Mouse (Mus musculus) limb, embryonic 14.5 days (tissue): Measurements from ENCODE around the gene Ddx23. TPM values are rescaled to one million over a fixed set of nuclear protein-coding genes. Genes with fewer than 3 reads are reported as not detected.

Experiments
- ATAC-seq: fragments of 200-750 bp; cut with Nextera tagmentation; 2 replicates; pipeline ENCODE4 v1.8.0; 2017; ENCODE audit warnings: low read depth, moderate number of reproducible peaks, moderate TSS enrichment; ENCODE audit not compliant: low FRiP score
- DNase-seq: peaks from one replicate; pipeline ENCODE4 v3.0.0-alpha.2; 2015; ENCODE audit warnings: low spot score
- H3K27ac ChIP-seq: fragments of 300-500 bp; sonication (generic); replicated peaks from 2 replicates; pipeline ENCODE4 v1.5.1; 2014; ENCODE audit warnings: low read depth, mild to moderate bottlenecking, low read length, moderate library complexity, mixed read lengths
- H3K27me3 ChIP-seq: fragments of 300-500 bp; sonication (generic); 2 replicates; pipeline ENCODE4 v1.6.1; 2014; ENCODE audit warnings: low read length, mixed read lengths; ENCODE audit not compliant: control insufficient read depth, insufficient read depth
- H3K36me3 ChIP-seq: fragments of 300-500 bp; sonication (generic); 2 replicates; pipeline ENCODE4 v1.6.1; 2014; ENCODE audit warnings: mild to moderate bottlenecking, low read length, moderate library complexity, mixed read lengths; ENCODE audit not compliant: control insufficient read depth, insufficient read depth
- H3K4me1 ChIP-seq: fragments of 300-500 bp; sonication (generic); 2 replicates; pipeline ENCODE4 v1.6.1; 2014; ENCODE audit warnings: antibody characterized with exemption, low read length, mixed read lengths; ENCODE audit not compliant: control insufficient read depth, insufficient read depth
- H3K4me2 ChIP-seq: fragments of 300-500 bp; sonication (generic); replicated peaks from 2 replicates; pipeline ENCODE4 v1.6.1; 2014; ENCODE audit warnings: low read depth, mild to moderate bottlenecking, low read length, moderate library complexity; ENCODE audit not compliant: severe bottlenecking
- H3K4me3 ChIP-seq: fragments of 300-500 bp; sonication (generic); replicated peaks from 2 replicates; pipeline ENCODE4 v1.5.1; 2014; ENCODE audit warnings: low read length
- H3K9ac ChIP-seq: fragments of 300-500 bp; sonication (generic); 2 replicates; pipeline ENCODE4 v1.6.1; 2014; ENCODE audit warnings: mild to moderate bottlenecking, low read depth, low read length, moderate library complexity; ENCODE audit not compliant: severe bottlenecking
- H3K9me3 ChIP-seq: fragments of 300-500 bp; sonication (generic); 2 replicates; pipeline ENCODE4 v1.6.1; 2016; ENCODE audit warnings: low read length; ENCODE audit not compliant: control insufficient read depth
- POLR2A ChIP-seq: fragments of 200-500 bp; IDR thresholded peaks from 2 replicates; pipeline ENCODE4 v1.8.0; 2012; ENCODE audit warnings: inconsistent platforms, mild to moderate bottlenecking, moderate library complexity, borderline replicate concordance; ENCODE audit not compliant: insufficient read depth, insufficient read length; ENCODE audit errors: extremely low read depth
- WGBS: fragments of 180-500 bp; shearing (Covaris S2); extraction: QIAGEN DNeasy Blood & Tissue Kit; methylation state at CpG from one replicate; pipeline ENCODE4 v1.1.7; 2014; 5-methylcytosine and 5-hydroxymethylcytosine counted together
- polyA plus RNA-seq, 2 experiments: library from polyadenylated mRNA; depleted of rRNA in 1 of 2; stranded (reverse) in 1 of 2; unstranded in 1 of 2; fragments of >200 nt; fragmentation: Nextera tagmentation in 1 of 2; extraction: Ambion mirVana in 1 of 2; gene quantifications; 2 replicates each; pipeline versions ENCODE4 v1.2.1 to v1.2.3; 2012 to 2014

Gene Ddx23
- polyA plus RNA-seq, 2 experiments: 22.6 to 54.0 TPM

- ATAC-seq: no peak
- no peak overlapping the region for H3K4me3 ChIP-seq
- H3K4me1 ChIP-seq: peaks cover 6% of the 10 kb centered on the region; the same call in 1 of the 2 replicates
- no peak overlapping the region for H3K9ac ChIP-seq
- no peak for DNase-seq
- no peak overlapping the region for H3K4me2 ChIP-seq
- H3K27ac ChIP-seq: no peak overlapping the region
- H3K36me3 ChIP-seq: no peaks in the 10 kb centered on the region
- H3K27me3 ChIP-seq: no peaks in the 10 kb centered on the region
- no peak for TF ChIP-seq POLR2A
- 88% methylated on average over 2 of the region's 2 CpGs for WGBS
- no peaks in the 10 kb centered on the region for H3K9me3 ChIP-seq
These were observed 27.0 kb upstream of the Ddx23 start for GRCm38 (mm10) chr15:98689682-98690081.

DNA sequence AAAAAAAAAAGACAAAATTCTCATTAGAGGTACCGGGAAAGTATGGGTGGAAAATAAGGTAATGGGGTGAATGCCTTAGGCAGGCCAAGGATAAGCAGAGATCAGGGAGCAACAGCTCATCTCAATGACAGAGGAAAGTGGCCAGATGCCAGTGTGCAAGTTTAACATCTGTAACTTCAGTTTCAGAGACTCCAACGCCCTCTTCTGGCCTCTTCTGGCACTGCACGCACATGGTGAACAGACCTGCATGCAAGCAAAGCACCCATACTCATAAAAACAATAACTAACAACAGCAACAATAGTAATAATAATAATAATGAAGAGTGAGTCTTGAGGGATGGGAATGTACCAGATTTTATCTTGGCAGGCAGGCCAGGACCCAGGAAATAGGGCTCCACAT, 23.2 kb upstream of the Ddx23 start:
- no peak for TF ChIP-seq POLR2A
- WGBS: 61% methylated on average over 3 of the region's 3 CpGs
- Histone ChIP-seq H3K9ac (no peak overlapping the region), H3K27me3 (no peaks in the 10 kb centered on the region), H3K9me3 (no peaks in the 10 kb centered on the region), H3K27ac (no peak overlapping the region), H3K4me3 (no peak overlapping the region), H3K4me1 (no peaks in the 10 kb centered on the region), H3K36me3 (no peaks in the 10 kb centered on the region), H3K4me2 (no peak overlapping the region)
- no peak for ATAC-seq
- no peak for DNase-seq

DNA sequence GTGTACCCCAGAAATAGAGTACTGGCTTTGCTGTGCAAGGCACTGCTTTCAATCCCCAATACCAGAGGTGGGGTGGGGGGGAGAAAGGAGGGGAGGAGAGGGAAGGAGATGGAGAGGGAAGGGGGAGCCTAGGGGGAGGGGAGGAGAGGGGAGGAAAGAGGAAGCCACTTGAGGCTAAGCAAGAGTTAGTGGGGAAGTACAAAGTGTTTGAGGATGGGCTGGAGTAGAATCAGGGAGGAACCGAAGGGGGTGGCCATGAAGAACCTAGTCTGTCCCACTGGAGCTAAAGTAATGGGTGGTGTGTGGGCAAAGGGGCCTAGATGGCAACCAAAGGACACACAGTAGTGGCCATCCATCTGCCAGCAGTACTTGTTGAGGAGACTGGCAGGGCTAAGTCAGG, 21.1 kb upstream of the Ddx23 start:
- no peak overlapping the region for H3K9ac ChIP-seq
- DNase-seq (no peak), ATAC-seq (no peak)
- H3K9me3 ChIP-seq: no peaks in the 10 kb centered on the region
- H3K27ac ChIP-seq: no peak overlapping the region
- WGBS: 93% methylated on average over 1 of the region's 1 CpGs
- no peaks in the 10 kb centered on the region for H3K4me1 ChIP-seq
- H3K27me3 ChIP-seq: no peaks in the 10 kb centered on the region
- no peak for TF ChIP-seq POLR2A
- no peak overlapping the region for H3K4me2 ChIP-seq
- H3K36me3 ChIP-seq: no peaks in the 10 kb centered on the region
- H3K4me3 ChIP-seq: no peak overlapping the region

- H3K36me3 ChIP-seq: no peaks in the 10 kb centered on the region
- H3K27ac ChIP-seq: no peak overlapping the region
- ATAC-seq: no peak
- H3K27me3 ChIP-seq: no peaks in the 10 kb centered on the region
- TF ChIP-seq POLR2A: no peak
- DNase-seq: no peak
- no peaks in the 10 kb centered on the region for H3K4me1 ChIP-seq
- no peaks in the 10 kb centered on the region for H3K9me3 ChIP-seq
- no peak overlapping the region for H3K4me2 ChIP-seq
- no peak overlapping the region for H3K9ac ChIP-seq
- no peak overlapping the region for H3K4me3 ChIP-seq
- 63% methylated on average over 10 of the region's 10 CpGs for WGBS
These were observed 20.5 kb upstream of the Ddx23 start for GRCm38 (mm10) chr15:98683177-98683576.

GRCm38 (mm10) chr15:98681633-98682032, 18.9 kb upstream of the Ddx23 start:
- DNase-seq (no peak), ATAC-seq (no peak)
- Histone ChIP-seq H3K36me3 (no peaks in the 10 kb centered on the region), H3K27ac (no peak overlapping the region), H3K27me3 (peaks cover 12% of the 10 kb centered on the region), H3K9ac (no peak overlapping the region), H3K4me3 (no peak overlapping the region), H3K4me2 (no peak overlapping the region), H3K4me1 (peaks cover 6% of the 10 kb centered on the region; the same call in 1 of the 2 replicates), H3K9me3 (no peaks in the 10 kb centered on the region)
- no peak for TF ChIP-seq POLR2A
- 82% methylated on average over 7 of the region's 7 CpGs for WGBS

DNA sequence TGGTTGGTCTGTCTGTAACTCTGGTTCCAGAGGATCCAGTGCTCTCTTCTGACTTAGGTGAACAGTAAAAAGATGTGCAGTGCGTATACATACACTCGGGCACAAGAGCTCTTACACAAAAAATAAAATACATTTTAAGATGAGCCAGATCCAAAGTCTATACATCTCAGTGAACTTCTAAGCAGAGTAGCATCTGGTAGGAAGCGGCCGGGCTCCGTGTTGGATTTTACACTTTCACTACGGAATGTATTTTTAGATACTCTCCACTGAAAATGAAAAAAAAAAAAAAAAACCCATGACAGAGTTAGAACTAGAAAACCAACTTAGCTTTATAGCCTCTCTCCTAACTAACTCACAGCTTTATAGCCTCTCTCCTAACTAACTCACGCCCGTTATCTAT, 18.0 kb upstream of the Ddx23 start:
- no peaks in the 10 kb centered on the region for H3K9me3 ChIP-seq
- DNase-seq: no peak
- no peaks in the 10 kb centered on the region for H3K36me3 ChIP-seq
- no peak overlapping the region for H3K9ac ChIP-seq
- no peak overlapping the region for H3K27ac ChIP-seq
- no peak overlapping the region for H3K4me2 ChIP-seq
- TF ChIP-seq POLR2A: no peak
- no peak overlapping the region for H3K4me3 ChIP-seq
- H3K27me3 ChIP-seq: peaks cover 22% of the 10 kb centered on the region
- ATAC-seq: no peak
- 86% methylated on average over 8 of the region's 8 CpGs for WGBS
- H3K4me1 ChIP-seq: peaks cover 9% of the 10 kb centered on the region; the same call in 1 of the 2 replicates
